Mouse (Mus musculus): ENCODE measurements around the gene Fbxw5.

Gene Fbxw5

GRCm38 (mm10) chr2:25493476-25493961 is 7.0 kb upstream of the Fbxw5 start, which contains the start of gene Lcn12:
TSS of gene Lcn12 (minus strand) at chr2:25493911.
- TF ChIP-seq GATA4 (IDR thresholded peaks at IDR 0.05; ENCODE audit: insufficient replicate concordance, low read length): no peak

- TF ChIP-seq GATA4 (IDR thresholded peaks at IDR 0.05; ENCODE audit: insufficient replicate concordance, low read length): no peak
Observed at GRCm38 (mm10) chr2:25496462-25496861, 4.1 kb upstream of the Fbxw5 start.

GRCm38 (mm10) chr2:25497846-25498575 is 2.5 kb upstream of the Fbxw5 start:
- TF ChIP-seq GATA4 (IDR thresholded peaks at IDR 0.05; ENCODE audit: insufficient replicate concordance, low read length): no peak

- no peak for TF ChIP-seq GATA4 (IDR thresholded peaks at IDR 0.05; ENCODE audit: insufficient replicate concordance, low read length)
Observed at GRCm38 (mm10) chr2:25498622-25499478, 1.7 kb upstream of the Fbxw5 start.

GRCm38 (mm10) chr2:25500071-25500575 is 427 bp upstream of the Fbxw5 start:
- TF ChIP-seq GATA4 (IDR thresholded peaks at IDR 0.05; ENCODE audit: insufficient replicate concordance, low read length): no peak

GRCm38 (mm10) chr2:25501593-25502486 is 1.3 kb downstream of the Fbxw5 start, which contains the start of gene C8g:
TSS of gene C8g (minus strand) at chr2:25501719.
- no peak for TF ChIP-seq GATA4 (IDR thresholded peaks at IDR 0.05; ENCODE audit: insufficient replicate concordance, low read length)

GRCm38 (mm10) chr2:25502726-25503125 is 2.2 kb downstream of the Fbxw5 start:
- no peak for TF ChIP-seq GATA4 (IDR thresholded peaks at IDR 0.05; ENCODE audit: insufficient replicate concordance, low read length)

- TF ChIP-seq GATA4 (IDR thresholded peaks at IDR 0.05; ENCODE audit: insufficient replicate concordance, low read length): no peak
Observed at GRCm38 (mm10) chr2:25504538-25504937, 4.0 kb downstream of the Fbxw5 start.

GRCm38 (mm10) chr2:25505000-25505399 is 4.5 kb downstream of the Fbxw5 start:
- no peak for TF ChIP-seq GATA4 (IDR thresholded peaks at IDR 0.05; ENCODE audit: insufficient replicate concordance, low read length)

- no peak for TF ChIP-seq GATA4 (IDR thresholded peaks at IDR 0.05; ENCODE audit: insufficient replicate concordance, low read length)
Observed at GRCm38 (mm10) chr2:25505860-25506259, 5.3 kb downstream of the Fbxw5 start.

- TF ChIP-seq GATA4 (IDR thresholded peaks at IDR 0.05; ENCODE audit: insufficient replicate concordance, low read length): no peak
Observed at GRCm38 (mm10) chr2:25506964-25507363, 6.4 kb downstream of the Fbxw5 start.

- no peak for TF ChIP-seq GATA4 (IDR thresholded peaks at IDR 0.05; ENCODE audit: insufficient replicate concordance, low read length)
Observed at GRCm38 (mm10) chr2:25509912-25510311, 9.4 kb downstream of the Fbxw5 start.

GRCm38 (mm10) chr2:25526510-25527302 is 26.2 kb downstream of the Fbxw5 start:
- TF ChIP-seq GATA4 (IDR thresholded peaks at IDR 0.05; ENCODE audit: insufficient replicate concordance, low read length): no peak

GRCm38 (mm10) chr2:25533707-25534106 is 33.2 kb downstream of the Fbxw5 start:
- TF ChIP-seq GATA4 (IDR thresholded peaks at IDR 0.05; ENCODE audit: insufficient replicate concordance, low read length): no peak

Measured in liver, adult (tissue).